Mouse (Mus musculus): ENCODE data around the gene Armc3. TPM values are rescaled to one million over a fixed set of nuclear protein-coding genes. Genes with fewer than 3 reads are reported as not detected.

Gene Armc3
- polyA plus RNA-seq, 1 experiment from 2014 or later = 0.95 TPM

DNA sequence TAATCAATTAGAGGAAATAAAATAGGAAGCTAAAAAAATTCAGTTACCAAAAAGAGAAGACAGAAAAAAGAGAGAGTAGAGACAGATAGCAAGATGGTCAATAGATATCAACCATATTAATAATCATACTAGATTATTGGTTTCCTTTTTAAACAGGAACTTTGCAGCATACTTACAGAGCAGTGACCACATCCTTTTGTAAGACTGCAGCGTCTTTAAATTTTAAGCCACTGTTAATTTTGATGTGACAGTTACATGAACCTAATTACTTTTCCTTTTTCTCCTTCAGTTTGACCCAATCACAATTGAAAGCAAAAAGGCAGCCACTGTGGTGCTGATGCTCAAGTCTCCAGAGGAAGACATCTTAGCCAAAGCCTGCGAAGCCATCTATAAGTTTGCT is 36.1 kb downstream of the Armc3 start:
- H3K27ac ChIP-seq (replicated peaks) = no peak overlapping the region
- H3K4me1 ChIP-seq = no peaks in the 10 kb centered on the region
- 96% methylated on average over 2 of the region's 2 CpGs for WGBS
- H3K9me3 ChIP-seq (replicated peaks) = no peaks in the 10 kb centered on the region
- no peak overlapping the region for H3K9ac ChIP-seq (replicated peaks)
- ATAC-seq (ENCODE audit: low FRiP score) = no peak
- H3K36me3 ChIP-seq = no peaks in the 10 kb centered on the region
- H3K4me3 ChIP-seq (replicated peaks) = no peak overlapping the region
- H3K4me2 ChIP-seq = no peak overlapping the region
- H3K27me3 ChIP-seq (replicated peaks) = no peaks in the 10 kb centered on the region

GRCm38 (mm10) chr2:19235614-19236013 is 36.5 kb downstream of the Armc3 start:
- Histone ChIP-seq H3K4me3 (replicated peaks) (no peak overlapping the region), H3K27me3 (replicated peaks) (no peaks in the 10 kb centered on the region), H3K4me1 (no peaks in the 10 kb centered on the region), H3K9me3 (replicated peaks) (no peaks in the 10 kb centered on the region), H3K36me3 (no peaks in the 10 kb centered on the region), H3K4me2 (no peak overlapping the region), H3K27ac (replicated peaks) (no peak overlapping the region), H3K9ac (replicated peaks) (no peak overlapping the region)
- no peak for ATAC-seq (ENCODE audit: low FRiP score)
- WGBS = 56% methylated on average over 4 of the region's 4 CpGs

- 70% methylated on average over 2 of the region's 2 CpGs for WGBS
Measured at GRCm38 (mm10) chr2:19238771-19239170, 39.7 kb downstream of the Armc3 start.

GRCm38 (mm10) chr2:19249611-19250010 is 50.5 kb downstream of the Armc3 start:
- no peak overlapping the region for H3K9ac ChIP-seq (replicated peaks)
- no peaks in the 10 kb centered on the region for H3K4me1 ChIP-seq
- ATAC-seq (ENCODE audit: low FRiP score) = no peak
- no peak overlapping the region for H3K4me2 ChIP-seq
- H3K4me3 ChIP-seq (replicated peaks) = no peak overlapping the region
- H3K36me3 ChIP-seq = no peaks in the 10 kb centered on the region
- 83% methylated on average over 11 of the region's 11 CpGs for WGBS
- no peaks in the 10 kb centered on the region for H3K9me3 ChIP-seq (replicated peaks)
- H3K27ac ChIP-seq (replicated peaks) = no peak overlapping the region
- no peaks in the 10 kb centered on the region for H3K27me3 ChIP-seq (replicated peaks)

More at GRCm38 (mm10) chr2:19238771-19239170, 39.7 kb downstream of the Armc3 start:
- H3K4me3 ChIP-seq (replicated peaks) = no peak overlapping the region
- H3K27ac ChIP-seq (replicated peaks) = no peak overlapping the region
- no peaks in the 10 kb centered on the region for H3K4me1 ChIP-seq
- ATAC-seq (ENCODE audit: low FRiP score) = no peak
- H3K9ac ChIP-seq (replicated peaks) = no peak overlapping the region
- H3K27me3 ChIP-seq (replicated peaks) = no peaks in the 10 kb centered on the region
- H3K36me3 ChIP-seq = no peaks in the 10 kb centered on the region
- H3K9me3 ChIP-seq (replicated peaks) = no peaks in the 10 kb centered on the region
- H3K4me2 ChIP-seq = no peak overlapping the region

DNA sequence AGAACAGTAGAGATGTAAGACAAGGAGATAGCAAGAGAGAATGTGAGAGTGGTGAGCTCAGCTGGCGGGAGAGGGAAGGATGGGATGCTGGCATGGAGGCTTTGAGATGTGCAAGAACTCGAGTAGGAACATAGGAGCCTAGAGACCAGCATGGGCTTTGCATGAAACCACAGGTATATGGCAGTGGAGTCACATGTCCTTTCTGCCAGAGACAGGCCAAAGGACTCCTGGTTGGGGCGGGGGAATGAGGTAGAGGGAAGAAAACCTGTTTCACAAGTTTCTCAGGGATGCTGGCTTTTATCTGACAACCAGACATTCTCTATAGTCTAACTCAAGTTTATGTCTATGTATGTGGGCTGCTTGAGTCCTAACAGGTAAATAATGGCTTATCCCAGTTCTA is 55.9 kb downstream of the Armc3 start:
- Histone ChIP-seq H3K4me1 (no peaks in the 10 kb centered on the region), H3K4me3 (replicated peaks) (no peak overlapping the region), H3K36me3 (no peaks in the 10 kb centered on the region), H3K4me2 (no peak overlapping the region), H3K27me3 (replicated peaks) (no peaks in the 10 kb centered on the region), H3K9ac (replicated peaks) (no peak overlapping the region), H3K9me3 (replicated peaks) (no peaks in the 10 kb centered on the region), H3K27ac (replicated peaks) (no peak overlapping the region)
- ATAC-seq (ENCODE audit: low FRiP score) = no peak
- WGBS = 85% methylated on average over 3 of the region's 3 CpGs

DNA sequence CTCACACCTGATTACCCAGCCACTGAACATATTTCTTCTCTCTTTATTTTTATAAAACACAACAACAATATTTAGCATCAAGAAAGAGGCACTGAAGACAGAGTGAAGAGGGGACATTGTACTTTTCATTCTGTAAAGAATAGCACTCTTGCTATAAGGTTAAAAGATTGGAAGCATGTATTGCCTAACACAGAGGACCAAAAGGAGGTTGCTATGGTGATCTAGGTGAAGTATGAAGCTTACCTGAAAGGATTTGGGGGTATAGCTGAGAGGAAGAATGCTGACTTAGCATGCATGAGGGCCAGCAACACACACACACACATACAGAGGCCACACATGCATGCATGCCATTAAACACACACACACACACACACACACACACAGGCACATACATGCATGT is 58.2 kb downstream of the Armc3 start:
- no peak for ATAC-seq (ENCODE audit: low FRiP score)
- Histone ChIP-seq H3K4me1 (no peaks in the 10 kb centered on the region), H3K4me3 (replicated peaks) (no peak overlapping the region), H3K36me3 (no peaks in the 10 kb centered on the region), H3K9me3 (replicated peaks) (no peaks in the 10 kb centered on the region), H3K9ac (replicated peaks) (no peak overlapping the region), H3K27me3 (replicated peaks) (no peaks in the 10 kb centered on the region), H3K27ac (replicated peaks) (no peak overlapping the region), H3K4me2 (no peak overlapping the region)

GRCm38 (mm10) chr2:19260399-19260798 is 61.3 kb downstream of the Armc3 start:
- H3K9ac ChIP-seq (replicated peaks) = no peak overlapping the region
- H3K4me1 ChIP-seq = no peaks in the 10 kb centered on the region
- H3K36me3 ChIP-seq = no peaks in the 10 kb centered on the region
- no peaks in the 10 kb centered on the region for H3K9me3 ChIP-seq (replicated peaks)
- H3K27me3 ChIP-seq (replicated peaks) = no peaks in the 10 kb centered on the region
- H3K27ac ChIP-seq (replicated peaks) = no peak overlapping the region
- WGBS = 77% methylated on average over 6 of the region's 6 CpGs
- H3K4me3 ChIP-seq (replicated peaks) = no peak overlapping the region
- H3K4me2 ChIP-seq = no peak overlapping the region
- ATAC-seq (ENCODE audit: low FRiP score) = no peak

DNA sequence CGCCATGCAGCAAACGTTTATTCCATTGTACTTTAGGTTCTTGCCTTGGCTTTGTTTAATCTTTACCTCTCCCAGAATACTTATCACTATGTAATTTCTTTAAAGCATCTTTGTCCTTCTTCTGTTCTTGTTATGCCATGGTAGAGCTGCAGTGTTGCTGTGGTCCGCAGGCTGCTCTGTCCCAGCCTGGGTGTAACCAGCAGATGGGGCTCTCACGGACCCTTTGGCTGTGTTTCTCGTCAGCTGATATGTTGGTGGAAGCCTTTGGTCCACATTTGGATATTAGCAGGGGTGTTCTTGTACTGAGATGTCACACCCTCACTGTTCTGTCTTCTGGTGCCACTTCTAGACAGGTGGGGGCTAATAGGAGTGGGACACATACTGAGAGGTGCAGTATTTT is 64.3 kb downstream of the Armc3 start:
- Histone ChIP-seq H3K4me2 (no peak overlapping the region), H3K9ac (replicated peaks) (no peak overlapping the region), H3K27ac (replicated peaks) (no peak overlapping the region), H3K9me3 (replicated peaks) (no peaks in the 10 kb centered on the region), H3K4me1 (no peaks in the 10 kb centered on the region), H3K27me3 (replicated peaks) (no peaks in the 10 kb centered on the region), H3K36me3 (no peaks in the 10 kb centered on the region), H3K4me3 (replicated peaks) (no peak overlapping the region)
- no peak for ATAC-seq (ENCODE audit: low FRiP score)
- 54% methylated on average over 5 of the region's 5 CpGs for WGBS

DNA sequence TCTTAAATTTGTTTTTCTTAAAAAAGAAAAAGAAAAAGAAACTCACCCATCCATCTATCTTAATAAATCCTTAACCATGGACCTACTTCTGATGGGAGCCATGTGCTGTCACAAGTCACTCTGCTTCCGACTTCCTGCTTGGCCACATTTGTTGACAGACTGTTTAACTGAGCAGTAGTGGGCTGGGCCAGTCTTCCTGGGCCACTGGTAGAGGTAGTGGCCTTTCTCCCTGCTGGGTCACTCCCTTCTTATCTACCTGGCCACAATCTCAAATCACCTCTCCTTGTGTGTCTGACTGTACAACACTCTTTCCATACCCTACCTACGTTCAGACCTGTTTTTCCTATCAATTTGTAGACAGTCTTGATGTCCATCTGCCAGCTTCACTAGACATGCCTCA is 66.7 kb downstream of the Armc3 start:
- Histone ChIP-seq H3K27me3 (replicated peaks) (no peaks in the 10 kb centered on the region), H3K27ac (replicated peaks) (no peak overlapping the region), H3K9ac (replicated peaks) (no peak overlapping the region), H3K4me3 (replicated peaks) (no peak overlapping the region), H3K9me3 (replicated peaks) (no peaks in the 10 kb centered on the region), H3K4me1 (no peaks in the 10 kb centered on the region), H3K36me3 (no peaks in the 10 kb centered on the region), H3K4me2 (no peak overlapping the region)
- no peak for ATAC-seq (ENCODE audit: low FRiP score)
- WGBS = 82% methylated on average over 2 of the region's 2 CpGs

DNA sequence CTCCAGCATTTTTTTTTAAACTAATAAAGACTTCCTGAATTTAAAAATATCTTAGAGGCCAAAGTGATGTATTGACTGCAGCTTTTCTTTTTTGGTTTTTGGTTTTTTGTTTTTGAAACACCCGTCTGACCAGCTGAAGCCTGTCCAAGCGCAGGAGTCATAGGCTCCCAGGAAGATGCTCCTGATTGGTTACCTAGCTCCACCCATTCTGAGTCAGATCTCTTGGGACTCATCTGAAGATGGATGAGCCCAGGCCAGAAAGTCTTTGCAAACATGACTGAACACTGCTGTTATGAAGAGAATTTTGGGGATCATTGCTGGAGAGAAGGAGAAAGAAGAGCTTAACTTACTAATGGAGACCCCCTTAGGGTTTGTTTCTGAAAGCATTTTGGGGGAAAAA is 68.3 kb downstream of the Armc3 start:
- H3K36me3 ChIP-seq = no peaks in the 10 kb centered on the region
- H3K4me1 ChIP-seq = no peaks in the 10 kb centered on the region
- H3K4me2 ChIP-seq = no peak overlapping the region
- no peak for ATAC-seq (ENCODE audit: low FRiP score)
- 60% methylated on average over 2 of the region's 2 CpGs for WGBS
- H3K4me3 ChIP-seq (replicated peaks) = no peak overlapping the region
- H3K27me3 ChIP-seq (replicated peaks) = no peaks in the 10 kb centered on the region
- H3K27ac ChIP-seq (replicated peaks) = no peak overlapping the region
- H3K9ac ChIP-seq (replicated peaks) = no peak overlapping the region
- no peaks in the 10 kb centered on the region for H3K9me3 ChIP-seq (replicated peaks)

GRCm38 (mm10) chr2:19269955-19270354 is 70.9 kb downstream of the Armc3 start:
- 47% methylated on average over 5 of the region's 5 CpGs for WGBS
- Histone ChIP-seq H3K36me3 (no peaks in the 10 kb centered on the region), H3K4me3 (replicated peaks) (no peak overlapping the region), H3K27ac (replicated peaks) (no peak overlapping the region), H3K4me2 (no peak overlapping the region), H3K9me3 (replicated peaks) (no peaks in the 10 kb centered on the region), H3K4me1 (no peaks in the 10 kb centered on the region), H3K27me3 (replicated peaks) (no peaks in the 10 kb centered on the region), H3K9ac (replicated peaks) (no peak overlapping the region)
- no peak for ATAC-seq (ENCODE audit: low FRiP score)

DNA sequence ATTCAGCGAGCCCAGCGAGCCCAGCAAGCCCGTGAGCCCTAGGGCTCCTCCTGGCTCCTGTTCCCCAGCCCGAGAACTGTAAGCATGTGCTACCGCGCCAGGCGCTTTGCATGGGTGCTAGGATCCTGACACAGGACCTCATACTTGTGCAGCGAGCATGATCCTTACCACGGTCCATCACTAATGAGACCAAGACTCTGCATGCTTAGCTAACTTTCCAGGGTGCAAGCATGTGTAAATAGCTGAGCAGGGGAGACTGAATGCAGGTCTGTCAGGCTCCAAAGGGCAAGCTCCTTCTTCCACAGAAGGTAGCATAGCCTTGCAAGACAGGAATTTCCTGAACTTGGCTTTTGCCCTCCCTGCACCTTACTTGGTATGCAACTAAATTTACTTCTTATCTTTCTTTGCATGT is 71.6 kb downstream of the Armc3 start:
- no peak overlapping the region for H3K4me2 ChIP-seq
- H3K9me3 ChIP-seq (replicated peaks) = no peaks in the 10 kb centered on the region
- ATAC-seq (ENCODE audit: low FRiP score) = no peak
- H3K36me3 ChIP-seq = no peaks in the 10 kb centered on the region
- H3K4me3 ChIP-seq (replicated peaks) = no peak overlapping the region
- no peak overlapping the region for H3K9ac ChIP-seq (replicated peaks)
- no peaks in the 10 kb centered on the region for H3K27me3 ChIP-seq (replicated peaks)
- WGBS = 34% methylated on average over 9 of the region's 9 CpGs
- no peak overlapping the region for H3K27ac ChIP-seq (replicated peaks)
- H3K4me1 ChIP-seq = no peaks in the 10 kb centered on the region

- no peak for ATAC-seq (ENCODE audit: low FRiP score)
Measured at GRCm38 (mm10) chr2:19274583-19274982, 75.5 kb downstream of the Armc3 start.

More at GRCm38 (mm10) chr2:19274583-19274982, 75.5 kb downstream of the Armc3 start:
- Histone ChIP-seq H3K4me2 (no peak overlapping the region), H3K9ac (replicated peaks) (no peak overlapping the region), H3K4me1 (no peaks in the 10 kb centered on the region), H3K4me3 (replicated peaks) (no peak overlapping the region), H3K27me3 (replicated peaks) (0 out of 2 replicates have a peak, but pooled peaks cover 3% of the 10 kb centered on the region), H3K36me3 (no peaks in the 10 kb centered on the region), H3K9me3 (replicated peaks) (no peaks in the 10 kb centered on the region), H3K27ac (replicated peaks) (no peak overlapping the region)
- WGBS = 51% methylated on average over 2 of the region's 2 CpGs

Data from neural tube, embryonic 15.5 days (tissue).